Mouse (Mus musculus): ENCODE measurements around the gene Gsto1. TPM values are rescaled to one million over a fixed set of nuclear protein-coding genes. Genes with fewer than 3 reads are reported as not detected.
A peak's percentile ranks its signal among the peaks of the same experiment; 100 is the strongest.

The Gsto1 gene
- polyA plus RNA-seq, 1 experiment = 3.1 TPM

- peaks cover 15% of the 10 kb centered on the region for H3K4me1 ChIP-seq (ENCODE audit: control insufficient read depth)
Measured at GRCm38 (mm10) chr19:47853053-47853452, 1.7 kb upstream of the Gsto1 start.

GRCm38 (mm10) chr19:47853951-47854795 is 597 bp upstream of the Gsto1 start:
- H3K9me3 ChIP-seq (ENCODE audit: control insufficient read depth, low read length) = no peaks in the 10 kb centered on the region
- H3K4me1 ChIP-seq (ENCODE audit: control insufficient read depth) = peaks cover 15% of the 10 kb centered on the region
- peak overlapping the region; percentile 64 for H3K4me3 ChIP-seq (replicated peaks)
- peaks cover 19% of the 10 kb centered on the region for H3K27me3 ChIP-seq (ENCODE audit: control insufficient read depth)
- peaks cover 3% of the 10 kb centered on the region; the same call in 1 of the 2 replicates for H3K36me3 ChIP-seq (ENCODE audit: control insufficient read depth)
- no peak for TF ChIP-seq GATA1 (IDR thresholded peaks at IDR 0.05; ENCODE audit: low read length)
- no peak for TF ChIP-seq TAL1 (IDR thresholded peaks at IDR 0.05; ENCODE audit: low read length)

More at GRCm38 (mm10) chr19:47853053-47853452, 1.7 kb upstream of the Gsto1 start:
- Histone ChIP-seq H3K27me3 (ENCODE audit: control insufficient read depth) (peaks cover 19% of the 10 kb centered on the region), H3K36me3 (ENCODE audit: control insufficient read depth) (no peaks in the 10 kb centered on the region; the same call in 1 of the 2 replicates), H3K4me3 (replicated peaks) (no peak overlapping the region), H3K9me3 (ENCODE audit: control insufficient read depth, low read length) (no peaks in the 10 kb centered on the region)
- no peak for TF ChIP-seq GATA1 (IDR thresholded peaks at IDR 0.05; ENCODE audit: low read length)
- no peak for TF ChIP-seq TAL1 (IDR thresholded peaks at IDR 0.05; ENCODE audit: low read length)

DNA sequence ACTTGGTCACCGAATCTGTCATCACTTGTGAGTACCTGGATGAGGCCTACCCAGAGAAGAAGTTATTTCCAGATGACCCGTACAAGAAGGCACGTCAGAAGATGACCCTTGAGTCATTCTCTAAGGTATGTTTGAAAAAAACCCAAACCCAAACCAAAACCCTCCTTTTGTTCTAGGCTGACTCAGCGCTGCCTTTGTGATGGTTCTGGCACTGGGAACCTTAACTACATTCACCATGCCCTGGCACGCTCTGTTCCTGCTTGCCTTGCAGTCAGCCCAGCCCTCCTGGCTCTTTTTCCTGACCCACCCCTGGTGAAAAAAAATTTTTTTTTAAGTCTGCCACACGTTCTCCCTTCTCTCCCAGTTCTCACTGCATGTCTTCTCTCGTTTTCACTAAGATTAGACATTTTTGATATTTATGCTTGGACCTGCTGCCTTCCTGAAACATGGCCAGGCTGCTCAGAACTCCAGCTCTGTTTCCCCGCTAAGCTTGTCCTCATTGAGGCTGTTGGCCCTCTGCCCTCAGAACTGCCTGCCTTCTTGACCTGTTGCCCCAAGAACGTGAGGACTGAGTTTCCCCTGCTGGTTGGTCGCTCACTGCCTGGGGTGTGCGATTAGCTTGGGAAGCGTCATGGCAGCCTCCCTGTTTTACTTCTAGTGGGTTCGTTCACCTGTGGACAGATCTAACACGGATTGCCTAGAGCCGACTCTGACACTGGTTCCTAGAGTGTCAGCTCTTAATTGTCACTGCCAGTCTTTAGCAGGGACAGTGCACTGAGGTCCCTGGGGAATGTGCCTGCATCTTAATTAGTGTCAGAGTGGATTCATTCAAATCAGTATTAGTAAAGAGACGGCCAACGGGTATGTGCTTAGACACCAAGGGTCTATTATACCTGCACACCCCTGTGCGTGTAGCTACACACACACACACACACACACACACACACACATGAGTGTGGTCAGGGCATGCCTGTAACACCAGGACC is 3.5 kb downstream of the Gsto1 start:
- no peaks in the 10 kb centered on the region for H3K9me3 ChIP-seq (ENCODE audit: control insufficient read depth, low read length)
- no peak overlapping the region for H3K4me3 ChIP-seq (replicated peaks)
- peaks cover 15% of the 10 kb centered on the region for H3K4me1 ChIP-seq (ENCODE audit: control insufficient read depth)
- peaks cover 19% of the 10 kb centered on the region for H3K27me3 ChIP-seq (ENCODE audit: control insufficient read depth)
- TF ChIP-seq GATA1 (IDR thresholded peaks at IDR 0.05; ENCODE audit: low read length) (no peak), TAL1 (IDR thresholded peaks at IDR 0.05; ENCODE audit: low read length) (no peak)
- H3K36me3 ChIP-seq (ENCODE audit: control insufficient read depth) = peaks cover 4% of the 10 kb centered on the region; the same call in 1 of the 2 replicates

- Histone ChIP-seq H3K4me3 (replicated peaks) (no peak overlapping the region), H3K9me3 (ENCODE audit: control insufficient read depth, low read length) (no peaks in the 10 kb centered on the region), H3K36me3 (ENCODE audit: control insufficient read depth) (peaks cover 6% of the 10 kb centered on the region; the same call in 1 of the 2 replicates), H3K27me3 (ENCODE audit: control insufficient read depth) (peaks cover 14% of the 10 kb centered on the region), H3K4me1 (ENCODE audit: control insufficient read depth) (peaks cover 15% of the 10 kb centered on the region)
- TF ChIP-seq GATA1 (IDR thresholded peaks at IDR 0.05; ENCODE audit: low read length) = no peak
- TF ChIP-seq TAL1 (IDR thresholded peaks at IDR 0.05; ENCODE audit: low read length) = no peak
Measured at GRCm38 (mm10) chr19:47859180-47859579, 4.4 kb downstream of the Gsto1 start.

DNA sequence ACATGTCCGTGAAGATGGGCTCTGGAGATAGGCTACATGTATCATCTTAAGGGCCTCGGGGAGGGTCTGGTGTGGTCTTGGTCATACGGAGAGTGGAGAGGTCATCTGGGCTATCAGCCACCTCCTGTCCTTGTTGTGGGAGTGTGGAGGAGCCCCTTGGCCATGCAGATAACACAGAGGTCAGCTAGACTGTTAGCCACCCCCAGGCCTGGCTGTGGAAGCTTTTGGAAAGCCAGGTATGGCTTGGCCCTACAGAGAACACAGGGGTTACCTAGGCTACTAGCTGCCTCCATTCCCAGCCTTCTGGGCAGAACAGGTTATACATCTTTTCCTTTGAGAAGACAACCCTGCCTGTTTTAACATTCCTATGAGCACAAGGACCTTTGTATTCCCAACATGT is 7.8 kb downstream of the Gsto1 start:
- TF ChIP-seq GATA1 (IDR thresholded peaks at IDR 0.05; ENCODE audit: low read length) (no peak), TAL1 (IDR thresholded peaks at IDR 0.05; ENCODE audit: low read length) (no peak)
- Histone ChIP-seq H3K27me3 (ENCODE audit: control insufficient read depth) (peaks cover 2% of the 10 kb centered on the region; the same call in 1 of the 2 replicates), H3K36me3 (ENCODE audit: control insufficient read depth) (peaks cover 7% of the 10 kb centered on the region; the same call in 1 of the 2 replicates), H3K4me1 (ENCODE audit: control insufficient read depth) (peaks cover 15% of the 10 kb centered on the region), H3K9me3 (ENCODE audit: control insufficient read depth, low read length) (no peaks in the 10 kb centered on the region), H3K4me3 (replicated peaks) (no peak overlapping the region)

GRCm38 (mm10) chr19:47864051-47864450 is 9.3 kb downstream of the Gsto1 start:
- Histone ChIP-seq H3K4me1 (ENCODE audit: control insufficient read depth) (peaks cover 15% of the 10 kb centered on the region), H3K36me3 (ENCODE audit: control insufficient read depth) (peaks cover 5% of the 10 kb centered on the region; the same call in 1 of the 2 replicates), H3K9me3 (ENCODE audit: control insufficient read depth, low read length) (no peaks in the 10 kb centered on the region), H3K4me3 (replicated peaks) (no peak overlapping the region), H3K27me3 (ENCODE audit: control insufficient read depth) (peaks cover 4% of the 10 kb centered on the region; the same call in 1 of the 2 replicates)
- TF ChIP-seq TAL1 (IDR thresholded peaks at IDR 0.05; ENCODE audit: low read length) (no peak), GATA1 (IDR thresholded peaks at IDR 0.05; ENCODE audit: low read length) (no peak)

DNA sequence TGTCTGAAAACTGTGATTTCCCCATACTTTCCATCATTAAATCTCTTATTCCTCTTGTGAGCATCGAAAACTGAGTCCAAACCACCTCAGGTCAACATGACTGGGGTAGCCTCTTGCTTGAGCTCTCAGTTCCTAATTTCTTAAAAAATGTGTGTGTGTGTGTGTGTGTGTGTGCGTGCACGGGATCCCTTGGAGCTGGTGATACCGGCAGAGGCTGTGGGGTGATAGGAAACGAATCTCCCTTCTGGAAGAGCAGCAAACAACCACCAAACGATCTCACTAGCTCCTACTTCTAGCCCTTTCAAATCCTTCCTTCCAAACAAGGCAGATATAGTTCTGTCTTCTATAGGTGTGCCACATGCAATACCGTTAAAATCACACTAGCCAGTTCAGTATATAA is 10.0 kb downstream of the Gsto1 start:
- no peak for TF ChIP-seq TAL1 (IDR thresholded peaks at IDR 0.05; ENCODE audit: low read length)
- no peak for TF ChIP-seq GATA1 (IDR thresholded peaks at IDR 0.05; ENCODE audit: low read length)
- H3K27me3 ChIP-seq (ENCODE audit: control insufficient read depth) = peaks cover 5% of the 10 kb centered on the region
- H3K36me3 ChIP-seq (ENCODE audit: control insufficient read depth) = peaks cover 2% of the 10 kb centered on the region; the same call in 1 of the 2 replicates
- H3K9me3 ChIP-seq (ENCODE audit: control insufficient read depth, low read length) = no peaks in the 10 kb centered on the region
- peak overlapping the region; percentile 83 for H3K4me3 ChIP-seq (replicated peaks)
- H3K4me1 ChIP-seq (ENCODE audit: control insufficient read depth) = peaks cover 15% of the 10 kb centered on the region

DNA sequence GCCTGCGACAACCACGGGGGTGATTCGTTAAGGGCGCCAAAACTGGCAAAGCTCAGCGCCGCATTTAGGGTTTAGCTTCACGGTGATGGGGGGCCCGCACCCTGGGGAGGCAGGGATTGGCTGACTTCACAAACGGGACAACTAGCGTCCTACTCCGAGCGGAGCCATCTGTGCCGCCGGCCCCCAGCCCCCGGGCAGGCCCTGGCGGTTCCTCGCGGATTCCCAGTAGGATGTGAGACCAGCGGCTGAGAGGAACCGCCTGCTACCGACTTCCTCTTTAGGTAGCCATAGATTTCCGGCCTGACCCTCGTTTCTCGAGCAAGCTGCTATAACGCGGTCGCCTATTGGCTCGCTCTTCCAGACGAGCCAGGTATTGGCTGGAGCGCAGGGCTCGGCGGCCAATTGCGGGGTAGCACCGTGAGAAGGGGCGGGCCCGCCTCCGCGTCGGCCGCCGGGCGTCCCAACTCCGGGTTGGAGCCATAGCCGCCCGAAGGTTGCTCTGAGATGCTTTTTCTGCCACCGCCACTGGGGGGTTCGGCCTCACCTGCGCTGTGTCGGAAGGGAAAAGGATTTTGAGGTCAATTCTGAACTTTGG is 10.7 kb downstream of the Gsto1 start, which contains the start of gene Gsto2:
Gene Gsto2 (plus strand): TSS at position 182 of the 595 bp plus-strand sequence.
- H3K27me3 ChIP-seq (ENCODE audit: control insufficient read depth) = peaks cover 9% of the 10 kb centered on the region
- TF ChIP-seq GATA1 (IDR thresholded peaks at IDR 0.05; ENCODE audit: low read length) (no peak), TAL1 (IDR thresholded peaks at IDR 0.05; ENCODE audit: low read length) (no peak)
- peak within 1 kb of the TSS; percentile 83 for H3K4me3 ChIP-seq (replicated peaks)
- H3K9me3 ChIP-seq (ENCODE audit: control insufficient read depth, low read length) = no peaks in the 10 kb centered on the region
- peaks cover 2% of the 10 kb centered on the region; the same call in 1 of the 2 replicates for H3K36me3 ChIP-seq (ENCODE audit: control insufficient read depth)
- peaks cover 15% of the 10 kb centered on the region for H3K4me1 ChIP-seq (ENCODE audit: control insufficient read depth)

Data from erythroblast, embryonic 14.5 days (primary cell).